Mouse (Mus musculus) hindbrain, embryonic 13.5 days (tissue): ENCODE data around the gene Zfp709. TPM values are rescaled to one million over a fixed set of nuclear protein-coding genes. Genes with fewer than 3 reads are reported as not detected.

Source experiments
- ATAC-seq: fragments of 200-750 bp; cut with Nextera tagmentation; 2 replicates; pipeline ENCODE4 v1.8.0; 2017; ENCODE audit warnings: moderate TSS enrichment; ENCODE audit not compliant: low FRiP score
- H3K27ac ChIP-seq: fragments of 300-500 bp; sonication (generic); 2 replicates; pipeline ENCODE4 v1.5.1; 2015; ENCODE audit warnings: inconsistent platforms, mild to moderate bottlenecking, moderate library complexity
- H3K27me3 ChIP-seq: fragments of 300-500 bp; sonication (generic); 2 replicates; pipeline ENCODE4 v1.6.1; 2015; ENCODE audit warnings: mild to moderate bottlenecking, inconsistent platforms
- H3K36me3 ChIP-seq: fragments of 300-500 bp; sonication (generic); 2 replicates; pipeline ENCODE4 v1.6.1; 2015; ENCODE audit warnings: mild to moderate bottlenecking, inconsistent platforms
- H3K4me1 ChIP-seq: fragments of 300-500 bp; sonication (generic); replicated peaks from 2 replicates; pipeline ENCODE4 v1.6.1; 2015; ENCODE audit warnings: inconsistent platforms
- H3K4me2 ChIP-seq: fragments of 300-500 bp; sonication (generic); 2 replicates; pipeline ENCODE4 v1.6.1; 2015; ENCODE audit warnings: inconsistent platforms, mild to moderate bottlenecking, moderate library complexity
- H3K4me3 ChIP-seq: fragments of 300-500 bp; sonication (generic); 2 replicates; pipeline ENCODE4 v1.5.1; 2015; ENCODE audit warnings: mild to moderate bottlenecking, inconsistent platforms
- H3K9ac ChIP-seq: fragments of 300-500 bp; sonication (generic); 2 replicates; pipeline ENCODE4 v1.6.1; 2015; ENCODE audit warnings: mild to moderate bottlenecking, inconsistent platforms
- H3K9me3 ChIP-seq: fragments of 300-500 bp; sonication (generic); 2 replicates; pipeline ENCODE4 v1.6.1; 2016; ENCODE audit warnings: inconsistent platforms
- WGBS: fragments of 180-500 bp; shearing (Covaris S2); methylation state at CpG from one replicate; pipeline ENCODE4 v1.1.7; 2015; 5-methylcytosine and 5-hydroxymethylcytosine counted together
- polyA plus RNA-seq: library from polyadenylated mRNA; unstranded; fragments of >200 nt; fragmentation: Nextera tagmentation; extraction: Ambion mirVana; gene quantifications from 2 replicates; pipeline ENCODE4 v1.2.1, GENCODE M21; 2015

The Zfp709 gene
- polyA plus RNA-seq, 1 experiment from 2014 or later, result 8.2 TPM

DNA sequence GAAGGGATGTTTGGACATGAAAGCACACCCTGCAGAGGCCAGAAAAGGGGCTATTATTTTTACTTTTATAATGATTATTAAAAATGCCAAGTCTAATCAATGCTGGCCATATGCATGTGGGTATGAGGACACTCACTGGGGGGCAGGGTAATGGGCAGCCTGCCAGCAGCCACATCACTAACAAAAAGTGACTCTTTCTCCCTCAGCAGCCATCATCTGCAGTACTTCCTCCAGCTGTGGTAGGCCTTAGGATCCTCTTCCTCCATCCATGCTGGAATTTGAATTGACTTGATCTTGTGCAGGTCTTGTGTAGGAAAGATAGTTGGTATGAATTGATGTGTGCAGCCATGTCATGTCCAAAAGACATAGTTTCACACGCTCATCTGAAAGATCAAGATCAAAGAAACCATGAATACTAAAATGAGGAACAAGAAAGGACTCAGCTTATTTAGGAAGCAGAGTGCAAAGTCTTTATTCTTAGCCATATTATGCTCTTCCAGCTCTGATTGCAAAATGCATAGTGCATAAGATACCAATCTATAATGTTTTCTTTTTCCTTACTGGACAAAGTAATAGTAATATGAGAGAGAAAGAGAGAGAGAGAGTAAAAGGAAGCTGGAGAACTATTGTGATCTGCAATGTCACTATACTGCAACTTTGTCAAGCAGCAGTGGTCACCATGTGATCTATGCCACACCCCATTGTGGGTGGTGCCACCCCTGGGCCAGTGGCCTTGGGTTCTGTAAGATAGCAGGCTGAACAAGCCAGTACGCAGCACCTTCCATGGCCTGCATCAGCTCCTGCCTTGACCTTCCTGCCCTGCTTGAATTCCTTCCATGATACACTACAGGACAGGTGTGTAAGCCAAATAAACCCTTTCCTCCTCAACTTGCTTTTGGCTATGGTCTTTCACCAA is 58.7 kb downstream of the Zfp709 start:
- Histone ChIP-seq H3K9ac (no peak overlapping the region), H3K4me1 (no peaks in the 10 kb centered on the region), H3K36me3 (no peaks in the 10 kb centered on the region), H3K4me3 (no peak overlapping the region), H3K27ac (no peak overlapping the region), H3K9me3 (no peaks in the 10 kb centered on the region), H3K4me2 (no peak overlapping the region), H3K27me3 (0 out of 2 replicates have a peak, but pooled peaks cover 3% of the 10 kb centered on the region)
- ATAC-seq, result no peak
- WGBS, result 77% methylated on average over 2 of the region's 2 CpGs

DNA sequence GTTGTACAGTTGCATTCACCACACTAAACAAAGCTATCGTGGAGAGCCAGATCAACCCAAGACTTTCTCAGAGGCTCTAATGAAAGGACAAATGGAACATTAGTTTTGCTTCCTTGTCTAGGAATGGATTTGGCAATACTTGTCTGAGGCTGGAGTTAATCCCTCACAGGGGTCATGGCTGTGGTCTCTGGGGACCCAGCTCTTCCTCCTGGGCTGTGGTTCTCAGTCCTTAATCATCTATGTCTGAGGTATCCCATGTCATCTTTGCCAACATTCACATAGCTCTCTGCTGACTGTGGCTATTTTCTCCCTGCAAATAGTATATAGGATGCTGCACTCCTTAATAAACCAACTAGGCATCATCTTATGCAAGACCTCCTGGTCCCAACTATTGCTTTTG is 60.0 kb downstream of the Zfp709 start:
- H3K4me2 ChIP-seq, result no peak overlapping the region
- no peaks in the 10 kb centered on the region for H3K36me3 ChIP-seq
- no peaks in the 10 kb centered on the region for H3K9me3 ChIP-seq
- no peaks in the 10 kb centered on the region for H3K4me1 ChIP-seq
- 0 out of 2 replicates have a peak, but pooled peaks cover 3% of the 10 kb centered on the region for H3K27me3 ChIP-seq
- WGBS, result 91% methylated on average over 1 of the region's 1 CpGs
- H3K27ac ChIP-seq, result no peak overlapping the region
- ATAC-seq, result no peak
- no peak overlapping the region for H3K9ac ChIP-seq
- H3K4me3 ChIP-seq, result no peak overlapping the region

Other genes with a start within 250 kb of the Zfp709 start
- 18.0 and 18.9 TPM in 2 replicates for gene Unc13a, start 210.3 kb upstream of the Zfp709 start, polyA plus RNA-seq
- gene Jak3, start 205.7 kb upstream of the Zfp709 start, polyA plus RNA-seq, result 3.5 TPM in 2 replicates
- gene Insl3, start 192.8 kb upstream of the Zfp709 start, polyA plus RNA-seq, result 0.31 and 0.79 TPM in 2 replicates
- gene B3gnt3, start 180.2 kb upstream of the Zfp709 start, polyA plus RNA-seq, result 0.32 and 0.34 TPM in 2 replicates
- 62.2 and 68.2 TPM in 2 replicates for gene Fcho1, start 156.3 kb upstream of the Zfp709 start, polyA plus RNA-seq
- gene Zfp882, start 26.6 kb downstream of the Zfp709 start, polyA plus RNA-seq, result 16.5 and 17.8 TPM in 2 replicates
- 34.9 and 38.9 TPM in 2 replicates for gene Zfp617, start 26.6 kb downstream of the Zfp709 start, polyA plus RNA-seq
- 15.1 and 16.9 TPM in 2 replicates for gene Zfp961, start 69.0 kb downstream of the Zfp709 start, polyA plus RNA-seq
- 0.73 and 0.76 TPM in 2 replicates for gene Cyp4f18, start 127.6 kb downstream of the Zfp709 start, polyA plus RNA-seq
- gene Olfr372, start 159.2 kb downstream of the Zfp709 start, polyA plus RNA-seq, result not detected in 2 replicates
- not detected in 2 replicates for gene Olfr373, start 201.2 kb downstream of the Zfp709 start, polyA plus RNA-seq
- gene Olfr374, start 225.0 kb downstream of the Zfp709 start, polyA plus RNA-seq, result 0.05 TPM in 1 of 2 replicates, not detected in the other